Mouse (Mus musculus) hindbrain, embryonic 16.5 days (tissue): ENCODE data around the gene Tor1aip2. TPM values are rescaled to one million over a fixed set of nuclear protein-coding genes. Genes with fewer than 3 reads are reported as not detected.

Experiments used
- ATAC-seq: fragments of 200-750 bp; cut with Nextera tagmentation; 2 replicates; pipeline ENCODE4 v1.8.0; 2017; ENCODE audit warnings: moderate TSS enrichment, moderate library complexity
- H3K27ac ChIP-seq: fragments of 300-500 bp; sonication (generic); 2 replicates; pipeline ENCODE4 v1.5.1; 2014; ENCODE audit warnings: low read depth, mild to moderate bottlenecking, control low read depth, low read length, moderate library complexity
- H3K27me3 ChIP-seq: fragments of 300-500 bp; sonication (generic); replicated peaks from 2 replicates; pipeline ENCODE4 v1.6.1; 2014; ENCODE audit warnings: low read length; ENCODE audit not compliant: control insufficient read depth, insufficient read depth
- H3K36me3 ChIP-seq: fragments of 300-500 bp; sonication (generic); 2 replicates; pipeline ENCODE4 v1.6.1; 2014; ENCODE audit warnings: mild to moderate bottlenecking, low read length, moderate library complexity, mixed read lengths; ENCODE audit not compliant: control insufficient read depth, insufficient read depth
- H3K4me1 ChIP-seq: fragments of 300-500 bp; sonication (generic); 2 replicates; pipeline ENCODE4 v1.6.1; 2014; ENCODE audit warnings: low read depth, low read length; ENCODE audit not compliant: control insufficient read depth, insufficient read depth
- H3K4me2 ChIP-seq: fragments of 300-500 bp; sonication (generic); 2 replicates; pipeline ENCODE4 v1.6.1; 2014; ENCODE audit warnings: mild to moderate bottlenecking, low read length, control low read depth, moderate library complexity
- H3K4me3 ChIP-seq: fragments of 300-500 bp; sonication (generic); 2 replicates; pipeline ENCODE4 v1.5.1; 2014; ENCODE audit warnings: mild to moderate bottlenecking, low read length, control low read depth, moderate library complexity
- H3K9ac ChIP-seq: fragments of 300-500 bp; sonication (generic); 2 replicates; pipeline ENCODE4 v1.6.1; 2014; ENCODE audit warnings: low read depth, mild to moderate bottlenecking, control low read depth, low read length, moderate library complexity
- H3K9me3 ChIP-seq: fragments of 300-500 bp; sonication (generic); 2 replicates; pipeline ENCODE4 v1.6.1; 2014; ENCODE audit warnings: mild to moderate bottlenecking, low read length, moderate library complexity; ENCODE audit not compliant: control insufficient read depth
- WGBS: fragments of 180-500 bp; shearing (Covaris S2); extraction: QIAGEN DNeasy Blood & Tissue Kit; methylation state at CpG from one replicate; pipeline ENCODE4 v1.1.7; 2014; 5-methylcytosine and 5-hydroxymethylcytosine counted together
- polyA plus RNA-seq: library from polyadenylated mRNA; unstranded; fragments of >200 nt; fragmentation: Nextera tagmentation; extraction: Ambion mirVana; gene quantifications from 2 replicates; pipeline ENCODE4 v1.2.1, GENCODE M21; 2015

Tor1aip2 gene
- polyA plus RNA-seq, result 63.9 and 66.4 TPM in 2 replicates

- Histone ChIP-seq H3K9me3 (no peaks in the 10 kb centered on the region), H3K4me1 (peaks cover 12% of the 10 kb centered on the region), H3K4me2 (peak within 1 kb of the TSS; percentile 79), H3K27ac (peak within 1 kb of the TSS; percentile 99), H3K27me3 (no peaks in the 10 kb centered on the region), H3K36me3 (peaks cover 10% of the 10 kb centered on the region), H3K9ac (peak within 1 kb of the TSS; percentile 95), H3K4me3 (peak within 1 kb of the TSS; percentile 93)
- peak; percentile 72 for ATAC-seq
- WGBS, result under 1% methylated on average over 58 of the region's 59 CpGs
These were observed at the start of gene Tor1aip2 for GRCm38 (mm10) chr1:156035269-156035929. Tor1aip2 (plus strand) TSS chr1:156035403.

- no peak overlapping the region for H3K9ac ChIP-seq
- H3K36me3 ChIP-seq, result no peaks in the 10 kb centered on the region
- H3K4me2 ChIP-seq, result no peak overlapping the region
- no peaks in the 10 kb centered on the region for H3K4me1 ChIP-seq
- no peaks in the 10 kb centered on the region for H3K27me3 ChIP-seq
- H3K9me3 ChIP-seq, result no peaks in the 10 kb centered on the region
- 78% methylated on average over 2 of the region's 2 CpGs for WGBS
- ATAC-seq, result no peak
- no peak overlapping the region for H3K27ac ChIP-seq
- H3K4me3 ChIP-seq, result no peak overlapping the region
These were observed 47.6 kb upstream of the Tor1aip2 start for GRCm38 (mm10) chr1:155987625-155988024.

- H3K27ac ChIP-seq, result no peak overlapping the region
- no peak for ATAC-seq
- no peak overlapping the region for H3K4me3 ChIP-seq
- H3K9ac ChIP-seq, result no peak overlapping the region
- H3K4me2 ChIP-seq, result no peak overlapping the region
- H3K9me3 ChIP-seq, result no peaks in the 10 kb centered on the region
- no peaks in the 10 kb centered on the region for H3K4me1 ChIP-seq
- H3K27me3 ChIP-seq, result no peaks in the 10 kb centered on the region
- WGBS, result 8% methylated on average over 2 of the region's 2 CpGs
- H3K36me3 ChIP-seq, result no peaks in the 10 kb centered on the region
These were observed 45.8 kb upstream of the Tor1aip2 start for GRCm38 (mm10) chr1:155989387-155989786.

- H3K4me3 ChIP-seq, result no peak overlapping the region
- no peaks in the 10 kb centered on the region for H3K27me3 ChIP-seq
- ATAC-seq, result no peak
- no peak overlapping the region for H3K9ac ChIP-seq
- no peak overlapping the region for H3K27ac ChIP-seq
- no peaks in the 10 kb centered on the region for H3K9me3 ChIP-seq
- H3K4me2 ChIP-seq, result no peak overlapping the region
- no peaks in the 10 kb centered on the region for H3K36me3 ChIP-seq
- H3K4me1 ChIP-seq, result no peaks in the 10 kb centered on the region
- WGBS, result 84% methylated on average over 11 of the region's 11 CpGs
These were observed 44.8 kb upstream of the Tor1aip2 start for GRCm38 (mm10) chr1:155990391-155990790.

- Histone ChIP-seq H3K9me3 (no peaks in the 10 kb centered on the region), H3K36me3 (no peaks in the 10 kb centered on the region), H3K4me3 (no peak overlapping the region), H3K27me3 (no peaks in the 10 kb centered on the region), H3K4me1 (no peaks in the 10 kb centered on the region), H3K9ac (no peak overlapping the region), H3K4me2 (no peak overlapping the region), H3K27ac (no peak overlapping the region)
- ATAC-seq, result no peak
- 80% methylated on average over 2 of the region's 2 CpGs for WGBS
These were observed 40.7 kb upstream of the Tor1aip2 start for GRCm38 (mm10) chr1:155994524-155994923.

GRCm38 (mm10) chr1:155995612-155996011 is 39.6 kb upstream of the Tor1aip2 start:
- no peaks in the 10 kb centered on the region for H3K9me3 ChIP-seq
- ATAC-seq, result no peak
- no peaks in the 10 kb centered on the region for H3K36me3 ChIP-seq
- H3K27ac ChIP-seq, result no peak overlapping the region
- no peak overlapping the region for H3K4me3 ChIP-seq
- no peaks in the 10 kb centered on the region for H3K4me1 ChIP-seq
- H3K4me2 ChIP-seq, result no peak overlapping the region
- H3K27me3 ChIP-seq, result no peaks in the 10 kb centered on the region
- no peak overlapping the region for H3K9ac ChIP-seq
- WGBS, result 88% methylated on average over 2 of the region's 2 CpGs

GRCm38 (mm10) chr1:156002366-156002765 is 32.8 kb upstream of the Tor1aip2 start:
- Histone ChIP-seq H3K27ac (no peak overlapping the region), H3K9me3 (no peaks in the 10 kb centered on the region), H3K4me2 (no peak overlapping the region), H3K27me3 (no peaks in the 10 kb centered on the region), H3K4me3 (no peak overlapping the region), H3K4me1 (no peaks in the 10 kb centered on the region), H3K9ac (no peak overlapping the region), H3K36me3 (peaks cover 9% of the 10 kb centered on the region; the same call in 1 of the 2 replicates)
- WGBS, result 90% methylated on average over 8 of the region's 8 CpGs
- ATAC-seq, result no peak

GRCm38 (mm10) chr1:156003201-156003935 is 31.8 kb upstream of the Tor1aip2 start:
- Histone ChIP-seq H3K36me3 (peaks cover 12% of the 10 kb centered on the region; the same call in 1 of the 2 replicates), H3K9me3 (no peaks in the 10 kb centered on the region), H3K9ac (no peak overlapping the region), H3K4me3 (no peak overlapping the region), H3K4me1 (no peaks in the 10 kb centered on the region), H3K27me3 (no peaks in the 10 kb centered on the region), H3K27ac (no peak overlapping the region), H3K4me2 (no peak overlapping the region)
- WGBS, result 74% methylated on average over 7 of the region's 7 CpGs
- peak; percentile 67; the same call in 1 of the 2 replicates for ATAC-seq

- ATAC-seq, result no peak
- Histone ChIP-seq H3K27ac (no peak overlapping the region), H3K4me3 (no peak overlapping the region), H3K4me2 (no peak overlapping the region), H3K9ac (no peak overlapping the region), H3K4me1 (no peaks in the 10 kb centered on the region), H3K9me3 (no peaks in the 10 kb centered on the region), H3K36me3 (peaks cover 12% of the 10 kb centered on the region; the same call in 1 of the 2 replicates), H3K27me3 (no peaks in the 10 kb centered on the region)
- 92% methylated on average over 11 of the region's 11 CpGs for WGBS
These were observed 29.3 kb upstream of the Tor1aip2 start for GRCm38 (mm10) chr1:156005906-156006305.
